Mouse (Mus musculus): ENCODE results near the gene Adamts9. TPM values are rescaled to one million over a fixed set of nuclear protein-coding genes. Genes with fewer than 3 reads are reported as not detected.

The Adamts9 gene
- 10 to 100 TPM in 3 of 4 experiments, 1 to 10 TPM in 1; 5.9 to 12.6 (median 11.5) TPM for total RNA-seq (2022)

- peak; percentile 88 for DNase-seq (ENCODE audit: low spot score)
These were observed at the start of gene Adamts9 for GRCm38 (mm10) chr6:92943057-92943781. Gene Adamts9 (minus strand): TSS chr6:92943492.

- no peak for DNase-seq (ENCODE audit: low spot score)
These were observed 48.3 kb upstream of the Adamts9 start for GRCm38 (mm10) chr6:92991616-92992015.

GRCm38 (mm10) chr6:92988620-92988998 lies 45.3 kb upstream of the Adamts9 start:
- DNase-seq (ENCODE audit: low spot score): no peak

GRCm38 (mm10) chr6:92987846-92988619 lies 44.7 kb upstream of the Adamts9 start:
- DNase-seq (ENCODE audit: low spot score): peak; percentile 73

GRCm38 (mm10) chr6:92987366-92987765 lies 44.1 kb upstream of the Adamts9 start:
- DNase-seq (ENCODE audit: low spot score): peak; percentile 32

GRCm38 (mm10) chr6:92983421-92983820 lies 40.1 kb upstream of the Adamts9 start:
- peak; percentile 28 for DNase-seq (ENCODE audit: low spot score)

- no peak for DNase-seq (ENCODE audit: low spot score)
These were observed 38.3 kb upstream of the Adamts9 start for GRCm38 (mm10) chr6:92981451-92982186.

- DNase-seq (ENCODE audit: low spot score): no peak
These were observed 30.0 kb upstream of the Adamts9 start for GRCm38 (mm10) chr6:92973340-92973739.

GRCm38 (mm10) chr6:92968718-92969117 lies 25.4 kb upstream of the Adamts9 start:
- no peak for DNase-seq (ENCODE audit: low spot score)

GRCm38 (mm10) chr6:92968216-92968615 lies 24.9 kb upstream of the Adamts9 start:
- peak; percentile 77 for DNase-seq (ENCODE audit: low spot score)

GRCm38 (mm10) chr6:92962966-92963365 lies 19.7 kb upstream of the Adamts9 start:
- DNase-seq (ENCODE audit: low spot score): no peak

- no peak for DNase-seq (ENCODE audit: low spot score)
These were observed 17.7 kb upstream of the Adamts9 start for GRCm38 (mm10) chr6:92960997-92961396.

GRCm38 (mm10) chr6:92959416-92959815 lies 16.1 kb upstream of the Adamts9 start:
- DNase-seq (ENCODE audit: low spot score): no peak

- no peak for DNase-seq (ENCODE audit: low spot score)
These were observed 4.2 kb upstream of the Adamts9 start for GRCm38 (mm10) chr6:92947337-92948042.

- no peak for DNase-seq (ENCODE audit: low spot score)
These were observed 1.4 kb upstream of the Adamts9 start for GRCm38 (mm10) chr6:92944711-92945110.

- peak; percentile 49 for DNase-seq (ENCODE audit: low spot score)
These were observed 875 bp upstream of the Adamts9 start for GRCm38 (mm10) chr6:92944048-92944685.

GRCm38 (mm10) chr6:92941756-92942420 lies 1.4 kb downstream of the Adamts9 start:
- no peak for DNase-seq (ENCODE audit: low spot score)

- peak; percentile 96 for DNase-seq (ENCODE audit: low spot score)
These were observed 2.0 kb downstream of the Adamts9 start for GRCm38 (mm10) chr6:92941281-92941731.

- DNase-seq (ENCODE audit: low spot score): peak; percentile 73
These were observed 2.8 kb downstream of the Adamts9 start for GRCm38 (mm10) chr6:92940191-92941131.
